Mouse (Mus musculus) T-helper 1 cell (primary cell): ENCODE data around the gene Tmem54.

ENCODE experiments used
- in situ Hi-C: fragments of 300-600 bp; cut with MboI, MseI; formaldehyde crosslinking; loops from one replicate; pipeline ENCODE4 v1.15.1; 2025; ENCODE audit warnings: high pct_unique_total_duplicates

Gene Tmem54

DNA sequence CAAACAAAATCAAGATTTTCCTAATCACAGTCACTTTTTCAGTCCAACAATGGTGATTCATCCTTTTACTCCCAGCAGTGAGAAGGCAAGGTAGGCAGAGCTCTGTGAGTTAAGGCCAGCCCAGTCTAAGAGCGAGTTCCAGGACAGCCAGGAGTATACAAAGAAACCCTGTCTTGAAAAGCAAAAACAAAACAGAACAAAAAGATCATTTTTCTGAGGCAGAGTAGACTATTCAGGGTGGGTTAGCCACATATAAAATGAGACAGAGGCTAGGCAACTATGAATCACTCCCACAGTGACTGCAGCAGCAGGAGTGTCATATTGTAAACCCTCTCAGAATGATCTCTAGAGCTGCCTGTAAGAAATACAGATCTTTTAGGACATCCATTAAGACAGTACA lies 44.0 kb downstream of the Tmem54 start:
- in situ Hi-C loops: no loop called here

DNA sequence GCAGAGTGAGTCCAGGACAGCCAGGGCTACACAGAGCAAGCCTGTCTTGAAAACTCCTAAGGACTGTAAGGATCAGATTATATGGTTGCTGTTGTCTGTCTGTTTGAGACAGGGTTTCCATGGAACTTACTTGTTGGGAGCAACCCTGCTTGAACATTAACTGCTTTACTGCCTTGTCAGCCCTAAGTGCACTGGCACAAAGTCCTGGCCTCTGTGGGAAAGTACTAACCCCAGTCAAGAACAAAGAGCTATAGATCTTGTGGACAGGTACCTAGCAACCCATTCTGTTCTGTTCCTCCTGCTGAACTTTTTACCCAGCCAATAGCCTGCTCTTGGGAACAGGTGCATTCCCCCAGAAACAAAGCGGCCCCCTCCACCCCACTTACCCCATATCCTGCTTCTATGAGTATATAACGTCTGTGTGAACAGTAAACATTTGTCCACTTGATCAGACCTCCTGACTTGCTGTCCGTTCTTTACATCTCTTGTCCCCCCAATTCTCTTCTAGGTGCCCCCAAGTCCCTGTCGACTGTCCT lies 46.0 kb downstream of the Tmem54 start:
- in situ Hi-C loops: no loop called here

DNA sequence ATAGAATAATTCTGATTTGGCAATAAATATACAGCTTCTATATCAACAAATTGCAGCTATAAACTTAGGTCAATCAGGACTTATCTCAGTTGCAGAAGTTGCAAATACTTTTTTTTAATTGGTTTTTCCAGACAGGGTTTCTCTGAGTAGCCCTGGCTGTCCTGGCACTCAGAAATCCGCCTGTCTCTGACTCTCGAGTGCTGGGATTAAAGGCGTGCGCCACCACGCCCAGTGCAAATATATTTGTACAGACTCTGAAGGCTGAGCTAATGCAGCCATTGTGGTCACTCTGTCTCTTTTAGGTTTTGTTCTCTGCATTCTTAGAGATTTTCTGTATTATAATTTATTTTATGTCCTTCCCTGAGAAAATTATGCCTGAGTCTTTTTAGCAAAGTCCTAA lies 52.2 kb downstream of the Tmem54 start:
- in situ Hi-C loops: no loop called here

DNA sequence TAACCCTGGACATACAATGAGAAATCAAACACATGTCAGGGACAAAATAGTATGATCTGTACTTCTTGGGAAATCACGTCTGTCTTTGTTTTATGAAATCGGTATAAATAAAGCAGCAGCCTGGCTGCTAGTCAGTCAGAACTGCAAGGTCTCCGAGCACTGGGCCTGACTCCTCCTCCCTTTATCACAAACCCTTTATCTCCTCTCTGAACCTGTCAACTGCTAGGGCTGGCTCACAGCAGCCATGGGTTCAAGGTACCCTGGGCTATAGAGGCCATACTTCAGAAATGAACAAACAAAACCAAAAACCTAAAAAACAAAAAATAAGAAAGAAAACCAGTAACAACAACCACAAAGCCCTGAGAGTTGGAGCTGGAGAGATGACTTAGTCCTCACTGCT lies 53.2 kb downstream of the Tmem54 start:
- in situ Hi-C loops: no loop called here

DNA sequence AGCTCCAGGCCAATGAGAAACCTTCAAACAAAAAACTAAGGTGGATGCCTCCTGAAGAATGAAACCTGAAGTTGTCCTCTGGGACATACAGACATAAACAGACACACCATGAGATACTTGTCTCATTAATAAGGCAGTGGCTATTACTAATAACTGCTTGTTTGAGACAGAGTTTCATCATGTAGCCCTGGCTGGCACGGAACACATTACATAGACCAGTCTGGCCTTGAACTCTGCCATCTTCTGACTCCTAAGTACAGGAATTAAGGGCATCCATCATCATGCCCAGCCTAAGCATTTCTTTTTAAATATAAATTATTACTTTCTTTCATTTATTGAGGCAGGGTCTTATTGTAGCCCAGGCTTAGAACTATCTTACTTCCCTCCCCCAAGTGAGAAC lies 55.7 kb downstream of the Tmem54 start:
- in situ Hi-C loops: no loop called here
